Mouse (Mus musculus) hindbrain, embryonic 11.5 days (tissue): ENCODE measurements around the gene Tmem107. TPM values are rescaled to one million over a fixed set of nuclear protein-coding genes. Genes with fewer than 3 reads are reported as not detected.

Source experiments
- ATAC-seq: fragments of 200-750 bp; cut with Nextera tagmentation; 2 replicates; pipeline ENCODE4 v1.8.0; 2017; ENCODE audit warnings: mild to moderate bottlenecking, moderate TSS enrichment, moderate library complexity; ENCODE audit not compliant: low FRiP score
- DNase-seq: peaks from one replicate; pipeline ENCODE4 v3.0.0-alpha.2; 2015; ENCODE audit warnings: low spot score
- H3K27ac ChIP-seq: fragments of 300-500 bp; sonication (generic); 2 replicates; pipeline ENCODE4 v1.5.1; 2014; ENCODE audit warnings: mild to moderate bottlenecking, low read depth, low read length
- H3K27me3 ChIP-seq: fragments of 300-500 bp; sonication (generic); 2 replicates; pipeline ENCODE4 v1.6.1; 2014; ENCODE audit warnings: mild to moderate bottlenecking, low read length, moderate library complexity, mixed read lengths; ENCODE audit not compliant: control insufficient read depth, insufficient read depth
- H3K36me3 ChIP-seq: fragments of 300-500 bp; sonication (generic); 2 replicates; pipeline ENCODE4 v1.6.1; 2014; ENCODE audit warnings: mild to moderate bottlenecking, low read length, moderate library complexity, mixed read lengths; ENCODE audit not compliant: control insufficient read depth, insufficient read depth
- H3K4me1 ChIP-seq: fragments of 300-500 bp; sonication (generic); replicated peaks from 2 replicates; pipeline ENCODE4 v1.6.1; 2014; ENCODE audit warnings: low read length, mixed read lengths; ENCODE audit not compliant: control insufficient read depth, insufficient read depth
- H3K4me2 ChIP-seq: fragments of 300-500 bp; sonication (generic); replicated peaks from 2 replicates; pipeline ENCODE4 v1.6.1; 2014; ENCODE audit warnings: mild to moderate bottlenecking, low read depth, low read length
- H3K4me3 ChIP-seq: fragments of 300-500 bp; sonication (generic); 2 replicates; pipeline ENCODE4 v1.5.1; 2014; ENCODE audit warnings: low read depth, low read length
- H3K9ac ChIP-seq: fragments of 300-500 bp; sonication (generic); 2 replicates; pipeline ENCODE4 v1.6.1; 2014; ENCODE audit warnings: low read depth, low read length
- H3K9me3 ChIP-seq: fragments of 300-500 bp; sonication (generic); 2 replicates; pipeline ENCODE4 v1.6.1; 2016; ENCODE audit warnings: low read length; ENCODE audit not compliant: control insufficient read depth
- WGBS: fragments of 180-500 bp; shearing (Covaris S2); extraction: QIAGEN DNeasy Blood & Tissue Kit; methylation state at CpG from one replicate; pipeline ENCODE4 v1.1.7; 2014; 5-methylcytosine and 5-hydroxymethylcytosine counted together
- polyA plus RNA-seq: library from polyadenylated mRNA; unstranded; fragments of >200 nt; fragmentation: Nextera tagmentation; extraction: Ambion mirVana; gene quantifications from 2 replicates; pipeline ENCODE4 v1.2.1, GENCODE M21; 2014

Gene Tmem107
- polyA plus RNA-seq, 1 experiment from 2014 or later: 54.6 TPM

DNA sequence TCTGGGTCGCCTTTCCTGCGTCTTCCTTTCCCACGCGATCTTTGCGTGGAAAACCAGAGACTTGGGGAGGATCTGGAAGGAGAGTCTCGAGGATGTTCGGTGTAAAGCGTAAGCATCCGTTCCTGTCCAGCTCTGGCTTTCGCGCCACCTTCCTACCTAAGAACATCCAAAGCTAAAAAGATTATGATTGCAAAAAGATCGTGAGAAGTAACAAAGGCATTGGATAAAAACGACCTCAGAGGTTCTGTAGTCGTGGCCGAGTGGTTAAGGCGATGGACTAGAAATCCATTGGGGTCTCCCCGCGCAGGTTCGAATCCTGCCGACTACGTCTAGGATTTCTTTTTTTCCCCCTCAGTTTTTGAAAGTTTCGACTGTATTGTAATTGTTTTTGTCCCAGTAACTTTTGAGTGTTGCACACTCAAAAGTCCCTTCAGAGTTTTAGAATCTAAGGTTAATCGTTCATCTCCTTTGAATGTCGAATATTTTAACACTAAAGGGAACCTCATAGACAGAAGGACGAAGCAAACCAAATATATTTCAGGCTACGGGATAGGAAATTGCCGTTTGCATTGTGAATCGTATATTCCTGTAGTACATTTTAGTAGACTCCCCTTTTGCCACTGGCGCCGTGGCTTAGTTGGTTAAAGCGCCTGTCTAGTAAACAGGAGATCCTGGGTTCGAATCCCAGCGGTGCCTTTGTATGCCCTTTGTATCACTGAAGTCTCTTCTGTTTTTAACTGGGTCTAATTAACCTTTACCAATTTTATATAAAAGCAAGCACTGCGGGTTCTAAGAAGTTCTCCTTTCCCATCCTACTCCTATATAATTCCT, 33.2 kb upstream of the Tmem107 start:
- Histone ChIP-seq H3K9me3 (no peaks in the 10 kb centered on the region), H3K27ac (no peak overlapping the region; the same call in 1 of the 2 replicates), H3K36me3 (0 out of 2 replicates have a peak, but pooled peaks cover 2% of the 10 kb centered on the region), H3K4me2 (peak overlapping the region; percentile 34), H3K4me1 (peaks cover 3% of the 10 kb centered on the region; the same call in 1 of the 2 replicates), H3K4me3 (peak overlapping the region; percentile 66), H3K9ac (peak overlapping the region; percentile 71), H3K27me3 (no peaks in the 10 kb centered on the region)
- WGBS: 1% methylated on average over 34 of the region's 34 CpGs
- 0 out of 2 replicates have a peak, but pooled peaks have one; percentile 33 for ATAC-seq
- DNase-seq: peak; percentile 92

DNA sequence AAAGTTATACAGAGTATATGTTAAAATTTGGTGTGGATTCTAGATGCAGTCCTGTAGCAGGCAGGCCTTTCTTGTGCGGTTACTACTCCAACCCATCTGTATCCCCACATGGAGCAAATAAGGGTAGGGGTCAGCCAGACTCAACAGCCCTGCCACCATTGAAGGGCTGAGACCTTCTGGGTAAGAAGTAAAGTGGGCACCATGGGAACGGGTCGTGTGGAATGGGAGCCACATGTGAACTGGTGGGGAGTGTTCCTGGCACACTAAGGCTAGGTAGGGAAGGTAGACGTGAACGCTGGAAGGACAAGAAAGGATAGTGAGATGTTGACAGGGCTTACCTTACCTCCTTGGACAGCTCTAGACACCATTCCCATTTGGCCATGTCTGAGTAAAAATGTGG, 32.4 kb upstream of the Tmem107 start:
- ATAC-seq (no peak), DNase-seq (peak; percentile 18)
- Histone ChIP-seq H3K36me3 (0 out of 2 replicates have a peak, but pooled peaks cover 2% of the 10 kb centered on the region), H3K27me3 (no peaks in the 10 kb centered on the region), H3K9ac (no peak overlapping the region), H3K4me3 (0 out of 2 replicates have a peak overlapping the region, but pooled peaks have one; percentile 2), H3K4me2 (no peak overlapping the region), H3K9me3 (no peaks in the 10 kb centered on the region), H3K4me1 (peaks cover 3% of the 10 kb centered on the region; the same call in 1 of the 2 replicates), H3K27ac (no peak overlapping the region)
- 77% methylated on average over 5 of the region's 5 CpGs for WGBS

DNA sequence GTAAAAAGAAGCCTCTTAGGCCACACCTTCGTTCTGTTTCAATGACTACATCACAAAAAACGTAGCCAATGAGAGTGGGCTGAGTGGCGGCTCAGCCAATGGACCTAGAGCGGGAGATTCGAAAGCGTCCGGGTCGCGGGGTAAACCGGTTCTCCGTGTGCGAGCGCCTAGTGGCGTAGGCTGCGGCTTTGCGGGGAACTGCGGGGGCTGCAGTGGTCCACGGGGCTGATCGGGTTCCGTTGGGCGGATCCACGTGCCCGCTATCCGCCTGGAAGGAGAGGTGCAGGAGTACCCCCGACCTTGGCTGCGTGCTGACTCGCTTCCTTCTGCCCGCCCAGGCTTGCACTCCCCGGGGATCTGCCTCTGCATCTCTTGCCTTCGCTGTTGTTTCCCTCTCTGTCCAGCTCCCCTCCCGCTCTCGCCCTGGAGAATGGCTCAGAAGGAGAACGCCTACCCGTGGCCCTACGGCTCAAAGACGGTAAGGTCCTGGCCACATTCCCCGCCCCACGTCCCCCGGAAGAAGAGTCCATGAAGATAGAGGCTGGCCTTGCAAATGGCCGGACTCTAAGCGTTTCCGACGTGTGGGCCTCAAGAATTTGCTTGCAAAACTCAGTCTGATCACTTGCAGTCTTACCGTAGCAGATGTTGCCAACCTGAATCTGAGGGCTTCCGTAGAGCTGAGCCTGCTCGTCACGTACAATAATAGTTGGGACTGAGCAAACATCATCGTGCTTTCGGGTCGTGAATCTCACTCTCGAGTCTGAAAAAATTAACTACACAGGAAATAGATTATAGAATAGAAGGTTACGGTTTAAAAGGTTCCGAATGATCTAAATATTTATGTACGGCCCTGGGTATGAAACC, 24.8 kb upstream of the Tmem107 start, which contains the start of gene Aurkb:
TSS of gene Aurkb (plus strand) at position 117 of the 864 bp plus-strand sequence.
- Histone ChIP-seq H3K36me3 (peaks cover 6% of the 10 kb centered on the region; the same call in 1 of the 2 replicates), H3K4me1 (no peaks in the 10 kb centered on the region), H3K9me3 (no peaks in the 10 kb centered on the region), H3K4me2 (peak within 1 kb of the TSS; percentile 85), H3K27me3 (no peaks in the 10 kb centered on the region), H3K4me3 (peak within 1 kb of the TSS; percentile 71), H3K9ac (peak within 1 kb of the TSS; percentile 78), H3K27ac (peak within 1 kb of the TSS; percentile 73)
- ATAC-seq: peak; percentile 78
- 1% methylated on average over 53 of the region's 54 CpGs for WGBS
- peak; percentile 91 for DNase-seq

DNA sequence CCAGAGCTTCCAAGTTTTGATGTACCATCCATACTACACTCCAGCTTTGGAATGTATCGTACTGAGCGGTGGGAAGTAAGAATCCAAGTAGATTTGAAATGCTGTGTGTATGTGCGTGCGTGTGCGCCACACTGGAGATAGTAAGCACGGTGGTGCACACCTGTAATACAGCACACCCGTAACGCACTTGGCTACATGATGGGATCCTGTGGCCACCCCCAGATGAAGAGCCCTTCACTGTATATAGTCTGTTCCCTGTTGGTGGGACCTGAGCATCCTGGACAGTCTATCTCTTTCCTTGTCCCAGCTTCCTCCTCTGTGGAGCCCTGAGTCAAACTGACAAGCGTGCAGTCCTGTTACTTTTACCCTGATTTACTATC, 24.2 kb upstream of the Tmem107 start:
- H3K27ac ChIP-seq: no peak overlapping the region
- peak overlapping the region; percentile 85 for H3K4me2 ChIP-seq
- no peak for ATAC-seq
- H3K9me3 ChIP-seq: no peaks in the 10 kb centered on the region
- H3K4me3 ChIP-seq: peak overlapping the region; percentile 71
- peaks cover 9% of the 10 kb centered on the region; the same call in 1 of the 2 replicates for H3K36me3 ChIP-seq
- no peaks in the 10 kb centered on the region for H3K27me3 ChIP-seq
- 17% methylated on average over 9 of the region's 9 CpGs for WGBS
- H3K4me1 ChIP-seq: no peaks in the 10 kb centered on the region
- no peak for DNase-seq
- peak overlapping the region; percentile 78 for H3K9ac ChIP-seq

DNA sequence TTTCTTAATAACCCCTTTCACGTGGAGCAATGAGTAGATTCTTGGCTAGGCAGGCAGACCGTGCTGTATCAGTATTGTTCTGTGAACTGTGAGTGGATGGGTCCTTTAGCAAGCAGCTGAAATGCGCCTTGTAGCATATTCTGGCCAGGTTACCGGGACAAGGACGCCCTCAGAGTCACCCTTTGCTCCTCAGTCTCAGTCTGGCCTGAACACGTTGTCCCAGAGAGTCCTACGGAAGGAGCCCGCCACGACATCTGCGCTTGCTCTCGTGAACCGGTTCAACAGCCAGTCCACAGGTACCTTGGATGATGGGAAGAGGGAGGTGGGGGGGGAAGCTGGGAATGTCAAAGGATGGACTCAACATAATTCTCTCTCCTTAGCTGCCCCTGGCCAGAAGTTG, 23.0 kb upstream of the Tmem107 start:
- no peak overlapping the region for H3K9ac ChIP-seq
- no peak overlapping the region for H3K27ac ChIP-seq
- WGBS: 92% methylated on average over 12 of the region's 12 CpGs
- no peaks in the 10 kb centered on the region for H3K9me3 ChIP-seq
- ATAC-seq (no peak), DNase-seq (no peak)
- no peak overlapping the region for H3K4me3 ChIP-seq
- no peaks in the 10 kb centered on the region for H3K4me1 ChIP-seq
- H3K36me3 ChIP-seq: peaks cover 9% of the 10 kb centered on the region; the same call in 1 of the 2 replicates
- H3K27me3 ChIP-seq: no peaks in the 10 kb centered on the region
- H3K4me2 ChIP-seq: peak overlapping the region; percentile 85; the same call in 1 of the 2 replicates

DNA sequence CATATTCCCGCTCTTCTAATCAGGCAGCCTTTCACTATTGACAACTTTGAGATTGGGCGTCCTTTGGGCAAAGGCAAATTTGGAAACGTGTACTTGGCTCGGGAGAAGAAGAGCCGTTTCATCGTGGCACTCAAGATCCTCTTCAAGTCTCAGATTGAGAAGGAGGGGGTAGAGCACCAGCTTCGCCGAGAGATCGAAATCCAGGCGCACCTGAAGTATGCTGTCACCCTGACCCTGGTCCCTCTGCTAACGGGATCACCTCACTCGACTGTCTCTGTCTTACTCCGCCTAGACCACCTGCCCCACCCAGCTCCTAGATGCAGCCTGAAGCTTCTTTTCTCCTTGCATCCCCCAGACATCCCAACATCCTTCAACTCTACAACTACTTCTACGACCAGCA, 22.5 kb upstream of the Tmem107 start:
- no peak for ATAC-seq
- Histone ChIP-seq H3K9ac (no peak overlapping the region), H3K4me3 (no peak overlapping the region), H3K4me2 (no peak overlapping the region), H3K36me3 (peaks cover 9% of the 10 kb centered on the region; the same call in 1 of the 2 replicates), H3K27me3 (no peaks in the 10 kb centered on the region), H3K4me1 (no peaks in the 10 kb centered on the region), H3K9me3 (no peaks in the 10 kb centered on the region), H3K27ac (no peak overlapping the region)
- WGBS: 94% methylated on average over 14 of the region's 14 CpGs
- no peak for DNase-seq

DNA sequence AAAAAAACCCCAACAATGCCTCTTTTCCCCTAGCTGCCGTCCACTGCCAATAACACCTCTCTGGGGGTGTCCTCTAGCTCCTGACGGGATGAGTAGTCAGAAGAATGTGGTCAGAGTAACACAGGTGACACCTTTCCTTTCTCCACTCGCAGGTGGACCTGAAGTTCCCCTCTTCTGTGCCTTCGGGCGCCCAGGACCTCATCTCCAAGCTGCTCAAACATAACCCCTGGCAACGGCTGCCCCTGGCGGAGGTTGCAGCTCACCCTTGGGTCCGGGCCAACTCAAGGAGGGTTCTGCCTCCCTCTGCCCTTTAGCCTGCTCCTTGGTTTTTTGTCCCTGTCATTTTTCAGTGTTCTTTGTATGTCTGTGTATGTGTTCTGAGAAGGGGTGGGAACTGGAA, 19.9 kb upstream of the Tmem107 start:
- Histone ChIP-seq H3K4me3 (no peak overlapping the region), H3K36me3 (peaks cover 9% of the 10 kb centered on the region; the same call in 1 of the 2 replicates), H3K9ac (no peak overlapping the region), H3K4me1 (no peaks in the 10 kb centered on the region), H3K9me3 (no peaks in the 10 kb centered on the region), H3K27me3 (no peaks in the 10 kb centered on the region), H3K4me2 (no peak overlapping the region), H3K27ac (no peak overlapping the region)
- WGBS: 86% methylated on average over 8 of the region's 8 CpGs
- no peak for ATAC-seq
- DNase-seq: no peak

DNA sequence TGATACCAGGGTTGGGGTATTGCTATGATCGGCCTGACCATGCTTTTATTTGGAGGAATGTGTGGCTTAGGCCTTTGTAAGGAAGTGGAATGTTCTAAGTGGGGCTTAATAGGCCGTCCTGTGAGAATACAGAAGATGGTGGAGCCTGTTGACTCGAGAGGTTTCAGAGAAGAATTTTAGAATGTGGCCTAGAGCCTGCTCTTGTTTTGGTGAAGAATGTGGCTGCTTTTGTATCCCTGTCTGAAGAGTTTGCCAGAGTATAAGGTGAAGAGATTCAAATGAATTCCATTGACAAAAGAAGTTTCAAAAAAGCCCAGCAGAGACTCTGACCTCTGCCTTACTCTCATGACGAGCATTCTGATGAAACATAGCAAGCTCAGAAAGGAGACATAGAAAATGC, 18.8 kb upstream of the Tmem107 start:
- Histone ChIP-seq H3K4me1 (no peaks in the 10 kb centered on the region), H3K27ac (no peak overlapping the region), H3K36me3 (peaks cover 9% of the 10 kb centered on the region; the same call in 1 of the 2 replicates), H3K27me3 (no peaks in the 10 kb centered on the region), H3K4me3 (no peak overlapping the region), H3K4me2 (no peak overlapping the region), H3K9me3 (no peaks in the 10 kb centered on the region), H3K9ac (no peak overlapping the region)
- no peak for ATAC-seq
- 71% methylated on average over 4 of the region's 4 CpGs for WGBS
- no peak for DNase-seq
